Mouse (Mus musculus): ENCODE measurements at regions not wholly inside any gene's neighbourhood (a gene's known extent, or its start where the extent isn't known, plus 50 kb on each side); places are given as distances from the start of the nearest gene placed in this dataset.

GRCm38 (mm10) chr13:118849541-118849940 is 179.9 kb downstream of the Fgf10 start:
- no peak for DNase-seq

GRCm38 (mm10) chr13:118850708-118851107 is 181.1 kb downstream of the Fgf10 start:
- no peak for DNase-seq

GRCm38 (mm10) chr13:118886339-118886810 is 216.8 kb downstream of the Fgf10 start:
- no peak for DNase-seq

- no peak for DNase-seq
Measured at GRCm38 (mm10) chr13:118895079-118895478, 225.5 kb downstream of the Fgf10 start.

- no peak for DNase-seq
Measured at GRCm38 (mm10) chr13:118901950-118902349, 232.4 kb downstream of the Fgf10 start.

- DNase-seq, result no peak
Measured at GRCm38 (mm10) chr13:118910351-118910750, 240.8 kb downstream of the Fgf10 start.

GRCm38 (mm10) chr13:118940786-118941185 is 271.2 kb downstream of the Fgf10 start:
- DNase-seq, result no peak

GRCm38 (mm10) chr13:118966120-118966676 is 296.6 kb downstream of the Fgf10 start:
- DNase-seq, result no peak

GRCm38 (mm10) chr13:118967707-118968106 is 298.1 kb downstream of the Fgf10 start:
- no peak for DNase-seq

GRCm38 (mm10) chr13:118975008-118975407 is 305.4 kb downstream of the Fgf10 start:
- DNase-seq, result no peak

- DNase-seq, result no peak
Measured at GRCm38 (mm10) chr13:118975519-118975918, 305.9 kb downstream of the Fgf10 start.

GRCm38 (mm10) chr13:118979505-118979904 is 309.9 kb downstream of the Fgf10 start:
- no peak for DNase-seq

- no peak for DNase-seq
Measured at GRCm38 (mm10) chr13:118981196-118981810, 311.7 kb downstream of the Fgf10 start.

- no peak for DNase-seq
Measured at GRCm38 (mm10) chr13:118985285-118985684, 315.7 kb downstream of the Fgf10 start.

GRCm38 (mm10) chr13:119025305-119025975 is 355.8 kb downstream of the Fgf10 start:
- DNase-seq, result no peak

- no peak for DNase-seq
Measured at GRCm38 (mm10) chr13:119039616-119040015, 370.0 kb downstream of the Fgf10 start.

- DNase-seq, result no peak
Measured at GRCm38 (mm10) chr13:119045112-119045511, 375.5 kb downstream of the Fgf10 start.

GRCm38 (mm10) chr13:119068745-119069580 is 359.4 kb upstream of the Paip1 start:
- DNase-seq, result no peak

- DNase-seq, result no peak
Measured at GRCm38 (mm10) chr13:119069581-119069936, 358.8 kb upstream of the Paip1 start.

- no peak for DNase-seq
Measured at GRCm38 (mm10) chr13:119079243-119079642, 349.2 kb upstream of the Paip1 start.

GRCm38 (mm10) chr13:119081691-119082090 is 346.7 kb upstream of the Paip1 start:
- DNase-seq, result no peak

GRCm38 (mm10) chr13:119117906-119118305 is 310.5 kb upstream of the Paip1 start:
- no peak for DNase-seq

GRCm38 (mm10) chr13:119118382-119118781 is 310.0 kb upstream of the Paip1 start:
- no peak for DNase-seq

Measured in adrenal gland, postnatal 25 days (tissue).